Mouse (Mus musculus) thymus, adult 2 months (tissue): Measurements from ENCODE around the gene Abl2. TPM values are rescaled to one million over a fixed set of nuclear protein-coding genes. Genes with fewer than 3 reads are reported as not detected.

Experiments used
- DNase-seq: peaks from one replicate; pipeline ENCODE4 v3.0.0; 2021
- H3K27ac ChIP-seq: fragments of 200-500 bp; 2 replicates; pipeline ENCODE4 v1.5.1; 2012; ENCODE audit warnings: low read length, control low read depth; ENCODE audit not compliant: control insufficient read depth, insufficient read depth
- H3K27me3 ChIP-seq: fragments of 200-500 bp; 2 replicates; pipeline ENCODE4 v1.6.1; 2012; ENCODE audit warnings: mild to moderate bottlenecking, low read length, moderate library complexity, mixed read lengths; ENCODE audit not compliant: control insufficient read depth, insufficient read depth
- H3K36me3 ChIP-seq: fragments of 200-500 bp; 2 replicates; pipeline ENCODE4 v1.6.1; 2012; ENCODE audit warnings: mild to moderate bottlenecking, low read length, moderate library complexity; ENCODE audit not compliant: control insufficient read depth, insufficient read depth
- H3K4me1 ChIP-seq: fragments of 200-500 bp; replicated peaks from 2 replicates; pipeline ENCODE4 v1.6.1; 2012; ENCODE audit warnings: low read length; ENCODE audit not compliant: control insufficient read depth, insufficient read depth
- H3K4me3 ChIP-seq: fragments of 200-500 bp; 2 replicates; pipeline ENCODE4 v1.5.1; 2012; ENCODE audit warnings: mild to moderate bottlenecking, low read length, control low read depth, moderate library complexity; ENCODE audit not compliant: control insufficient read depth, insufficient read depth
- CTCF ChIP-seq: fragments of 200-500 bp; IDR thresholded peaks from 2 replicates; pipeline ENCODE4 v1.5.1; 2012; ENCODE audit warnings: mild to moderate bottlenecking, control low read depth, low read length, moderate library complexity, borderline replicate concordance; ENCODE audit not compliant: control insufficient read depth, poor library complexity, insufficient read depth; ENCODE audit errors: extremely low read depth
- POLR2A ChIP-seq: fragments of 200-500 bp; IDR thresholded peaks from 2 replicates; pipeline ENCODE4 v1.6.1; 2012; ENCODE audit warnings: mild to moderate bottlenecking, low read length, control low read depth, moderate library complexity; ENCODE audit not compliant: control insufficient read depth, poor library complexity, insufficient read depth; ENCODE audit errors: extremely low read depth
- WGBS: fragments of 180-500 bp; shearing (Covaris S2); methylation state at CpG from one replicate; pipeline ENCODE4 v1.1.7; 2018; 5-methylcytosine and 5-hydroxymethylcytosine counted together
- polyA plus RNA-seq: library from polyadenylated mRNA; depleted of rRNA; stranded (reverse); fragments of >200 nt; gene quantifications from 2 replicates; pipeline ENCODE4 v1.2.3, GENCODE M21; 2012

Gene Abl2
- polyA plus RNA-seq, 1 experiment, result 18.7 TPM

DNA sequence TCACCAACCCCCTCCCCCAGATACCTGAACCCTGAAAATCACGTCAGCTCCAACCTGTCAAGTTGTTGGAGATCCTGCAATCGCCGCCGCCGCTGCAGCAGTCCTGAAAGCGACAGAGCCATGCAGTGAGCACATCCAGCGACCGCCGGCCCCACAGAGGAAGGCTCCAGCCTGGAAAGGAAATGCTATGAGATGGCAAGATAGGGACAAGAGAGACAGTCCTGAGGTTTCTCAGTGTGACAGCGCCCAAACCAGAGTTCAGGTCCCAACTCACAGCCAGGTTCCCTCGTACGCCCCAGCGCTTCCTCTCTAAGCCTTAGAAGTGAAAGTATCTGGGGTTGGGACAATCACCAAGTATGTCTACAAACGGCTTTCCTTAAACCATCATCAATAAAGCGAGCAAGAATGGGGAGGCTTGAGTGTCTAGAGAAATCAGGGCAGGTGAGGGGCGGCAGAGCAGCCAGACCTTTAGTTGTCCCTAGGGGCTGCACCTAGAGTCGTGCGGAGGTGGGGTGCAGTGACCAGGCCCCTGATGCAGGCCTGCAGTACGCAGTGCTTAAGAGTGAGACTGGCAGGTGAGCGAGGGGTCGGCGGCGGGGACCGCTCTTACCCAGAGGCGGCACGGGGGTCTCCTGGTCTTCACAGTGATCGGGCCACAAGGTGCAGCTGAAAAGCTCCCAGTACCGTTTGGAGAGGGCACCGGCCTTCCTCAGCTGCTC lies 115.0 kb downstream of the Abl2 start:
- no peaks in the 10 kb centered on the region for H3K27me3 ChIP-seq
- peak overlapping the region; percentile 95 for H3K4me3 ChIP-seq
- 1% methylated on average over 29 of the region's 29 CpGs for WGBS
- no peaks in the 10 kb centered on the region for H3K36me3 ChIP-seq
- peak overlapping the region; percentile 3; the same call in 1 of the 2 replicates for H3K27ac ChIP-seq
- H3K4me1 ChIP-seq, result peaks cover 20% of the 10 kb centered on the region
- DNase-seq, result peak; percentile 43
- no peak for TF ChIP-seq POLR2A
- TF ChIP-seq CTCF, result no peak

- Histone ChIP-seq H3K27me3 (no peaks in the 10 kb centered on the region), H3K4me3 (peak within 1 kb of the TSS; percentile 95), H3K27ac (peak within 1 kb of the TSS; percentile 11; the same call in 1 of the 2 replicates), H3K36me3 (no peaks in the 10 kb centered on the region), H3K4me1 (peaks cover 15% of the 10 kb centered on the region)
- WGBS, result 2% methylated on average over 37 of the region's 37 CpGs
- peak; percentile 58 for DNase-seq
- TF ChIP-seq CTCF (no peak), POLR2A (0 out of 2 replicates have a peak, but pooled peaks have one; percentile 29)
Observed at GRCm38 (mm10) chr1:156674195-156675000, 115.8 kb downstream of the Abl2 start, which contains the start of gene Tor3a. Tor3a (minus strand) TSS chr1:156674356.

DNA sequence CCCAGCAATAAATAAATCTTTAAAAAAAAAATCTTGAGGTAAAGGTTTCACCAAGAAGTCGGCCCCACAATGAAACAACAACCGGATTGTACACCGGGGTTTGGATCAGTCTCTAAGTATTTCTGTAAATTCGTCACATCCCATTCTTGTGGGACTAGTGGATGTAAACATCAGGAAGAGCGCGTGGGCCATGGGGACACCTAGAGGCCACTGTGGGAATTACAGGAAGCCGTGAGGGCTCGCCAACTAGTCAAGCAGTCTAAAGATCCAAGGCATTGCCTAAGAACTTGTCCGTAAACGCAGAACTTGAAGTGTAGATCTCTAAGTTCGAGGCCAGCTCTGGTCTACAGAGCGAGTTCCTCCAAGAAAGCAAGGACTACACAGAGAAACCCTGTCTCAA lies 117.6 kb downstream of the Abl2 start:
- peak; percentile 53 for DNase-seq
- WGBS, result 40% methylated on average over 12 of the region's 12 CpGs
- H3K4me1 ChIP-seq, result peaks cover 9% of the 10 kb centered on the region
- no peaks in the 10 kb centered on the region for H3K36me3 ChIP-seq
- no peak for TF ChIP-seq POLR2A
- peak; percentile 40; the same call in 1 of the 2 replicates for TF ChIP-seq CTCF
- no peaks in the 10 kb centered on the region for H3K27me3 ChIP-seq
- H3K4me3 ChIP-seq, result no peak overlapping the region
- no peak overlapping the region for H3K27ac ChIP-seq

DNA sequence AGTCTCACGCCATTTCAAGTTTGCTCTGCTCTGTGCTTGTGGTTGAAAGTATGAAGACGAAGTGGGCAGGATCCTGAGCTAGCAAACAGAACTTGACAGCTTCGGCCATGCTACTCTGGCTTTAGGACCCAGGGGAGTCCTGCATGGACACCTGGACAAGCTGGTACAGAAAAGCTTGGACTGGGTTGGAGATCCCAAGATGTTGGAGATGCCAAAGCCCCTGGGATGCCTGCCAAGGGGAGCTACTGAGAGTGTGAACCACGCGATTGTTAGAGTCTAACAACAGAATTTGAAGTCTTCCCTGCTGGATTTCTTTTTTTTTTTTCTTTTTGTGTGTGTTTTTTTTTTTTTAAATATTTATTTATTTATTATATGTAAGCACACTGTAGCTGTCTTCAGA lies 118.0 kb downstream of the Abl2 start:
- WGBS, result 88% methylated on average over 5 of the region's 5 CpGs
- no peak for TF ChIP-seq POLR2A
- TF ChIP-seq CTCF, result no peak
- Histone ChIP-seq H3K27ac (no peak overlapping the region), H3K4me3 (no peak overlapping the region), H3K4me1 (peaks cover 7% of the 10 kb centered on the region), H3K36me3 (no peaks in the 10 kb centered on the region), H3K27me3 (no peaks in the 10 kb centered on the region)
- no peak for DNase-seq

DNA sequence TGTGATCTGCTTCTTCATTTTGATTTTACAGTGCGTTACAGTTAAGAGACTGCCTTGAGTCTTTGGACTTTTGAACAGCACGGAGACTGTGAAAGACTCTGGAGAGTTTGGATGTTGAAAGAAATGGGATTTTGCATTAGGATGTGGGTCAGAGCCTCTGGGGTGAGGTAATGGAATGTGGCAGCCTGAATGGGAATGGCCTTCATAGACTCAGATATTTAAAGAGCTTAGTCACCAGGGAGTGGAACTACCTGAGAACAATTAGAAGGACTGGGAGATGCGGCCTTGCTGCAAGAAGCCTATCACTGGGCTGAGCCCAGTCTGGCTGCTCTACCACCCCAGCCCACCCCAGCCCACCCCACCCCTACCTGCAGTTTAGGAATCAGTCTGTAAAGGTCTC lies 118.6 kb downstream of the Abl2 start:
- no peak for DNase-seq
- H3K27me3 ChIP-seq, result no peaks in the 10 kb centered on the region
- 98% methylated on average over 3 of the region's 3 CpGs for WGBS
- H3K27ac ChIP-seq, result no peak overlapping the region
- no peak overlapping the region for H3K4me3 ChIP-seq
- H3K36me3 ChIP-seq, result no peaks in the 10 kb centered on the region
- TF ChIP-seq POLR2A (no peak), CTCF (no peak)
- peaks cover 7% of the 10 kb centered on the region for H3K4me1 ChIP-seq

DNA sequence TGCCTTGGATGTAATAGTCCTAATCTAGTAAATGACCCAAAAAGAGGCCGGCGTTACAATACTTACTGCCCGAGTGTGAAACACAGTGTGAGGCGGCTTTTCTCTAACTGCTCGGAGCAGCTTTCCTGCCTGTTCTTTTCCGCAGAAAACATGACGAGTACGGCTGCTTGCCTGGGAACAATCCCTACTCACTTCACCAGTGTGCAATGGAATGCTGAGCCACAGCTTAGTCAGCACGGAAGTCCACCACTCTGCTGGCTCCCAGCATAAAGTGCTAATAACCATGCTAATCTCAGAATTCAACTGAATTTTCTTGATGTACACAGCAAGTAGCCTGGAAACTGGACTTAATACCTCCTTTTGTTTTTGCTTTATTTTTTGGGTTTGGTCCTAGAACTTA lies 121.0 kb downstream of the Abl2 start:
- TF ChIP-seq POLR2A (no peak), CTCF (no peak)
- no peak for DNase-seq
- no peaks in the 10 kb centered on the region for H3K27me3 ChIP-seq
- WGBS, result 98% methylated on average over 9 of the region's 9 CpGs
- no peak overlapping the region for H3K27ac ChIP-seq
- H3K4me1 ChIP-seq, result no peaks in the 10 kb centered on the region; the same call in 1 of the 2 replicates
- no peak overlapping the region for H3K4me3 ChIP-seq
- H3K36me3 ChIP-seq, result no peaks in the 10 kb centered on the region
